Mouse (Mus musculus): ENCODE data around the gene Irf2bp2. TPM values are rescaled to one million over a fixed set of nuclear protein-coding genes. Genes with fewer than 3 reads are reported as not detected.

Irf2bp2 gene
- total and polyA plus RNA-seq, 2 experiments from 2014 or later = 9.8 to 132 TPM

DNA sequence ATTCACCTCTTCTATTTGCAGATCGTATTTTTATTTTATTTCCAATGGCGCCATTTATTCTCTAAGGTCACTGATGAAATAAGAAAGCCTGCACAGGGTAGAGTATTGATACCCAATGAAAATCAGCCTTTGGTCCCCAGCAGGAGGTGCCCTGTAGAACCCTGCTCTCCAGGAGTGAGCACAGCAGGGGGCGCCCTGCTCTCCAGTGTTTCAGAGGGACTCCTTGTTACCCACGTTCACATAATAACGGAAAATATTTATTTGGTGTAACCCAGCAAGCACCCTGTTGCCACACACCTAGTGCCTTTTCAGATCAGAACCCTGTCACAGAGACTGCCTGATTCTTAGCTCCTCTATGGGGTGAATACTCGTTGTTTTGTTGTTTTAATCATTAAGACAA, 11.3 kb downstream of the Irf2bp2 start:
- TF ChIP-seq EP300 (IDR thresholded peaks at IDR 0.05; ENCODE audit: low read depth) (no peak), CTCF (IDR thresholded peaks at IDR 0.05; ENCODE audit: low read depth) (peak; percentile 78)
- Histone ChIP-seq H3K4me1 (ENCODE audit: control insufficient read depth, insufficient read depth) (peaks cover 38% of the 10 kb centered on the region), H3K9me3 (replicated peaks; ENCODE audit: control insufficient read depth, low read length) (no peaks in the 10 kb centered on the region), H3K9ac (replicated peaks; ENCODE audit: low read depth, low read length) (no peak overlapping the region), H3K27me3 (ENCODE audit: control insufficient read depth, insufficient read depth, low read length) (no peaks in the 10 kb centered on the region), H3K4me2 (ENCODE audit: low read depth, low read length) (no peak overlapping the region), H3K36me3 (replicated peaks; ENCODE audit: control insufficient read depth, insufficient read depth, low read length) (peaks cover 12% of the 10 kb centered on the region), H3K4me3 (ENCODE audit: low read depth, low read length) (no peak overlapping the region), H3K27ac (ENCODE audit: low read depth) (peak overlapping the region; percentile 99)
- WGBS = 25% methylated on average over 6 of the region's 6 CpGs
- DNase-seq (ENCODE audit: low spot score) (peak; percentile 46), ATAC-seq (ENCODE audit: insufficient read depth, low read depth) (no peak)

DNA sequence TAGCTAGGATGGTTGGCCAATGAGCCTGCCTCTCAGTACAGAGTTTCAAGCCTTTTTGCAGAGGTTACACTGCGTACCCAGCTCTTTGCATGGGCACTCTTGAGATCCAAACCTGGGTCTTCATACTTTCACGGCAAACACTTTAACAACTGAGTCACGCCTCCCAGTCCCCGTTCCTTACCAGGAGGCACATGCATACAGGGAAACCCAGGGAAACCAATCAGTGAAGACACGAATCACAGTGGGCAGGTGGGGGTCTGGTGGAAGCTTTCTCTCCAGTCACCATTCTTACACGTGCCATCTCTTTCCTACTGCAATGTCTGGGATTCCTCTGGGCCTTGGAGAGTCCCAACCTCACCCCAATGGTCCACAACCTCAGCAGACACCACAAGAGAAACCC, 12.1 kb downstream of the Irf2bp2 start:
- no peak for TF ChIP-seq CTCF (IDR thresholded peaks at IDR 0.05; ENCODE audit: low read depth)
- TF ChIP-seq EP300 (IDR thresholded peaks at IDR 0.05; ENCODE audit: low read depth) = no peak
- Histone ChIP-seq H3K9me3 (replicated peaks; ENCODE audit: control insufficient read depth, low read length) (no peaks in the 10 kb centered on the region), H3K36me3 (replicated peaks; ENCODE audit: control insufficient read depth, insufficient read depth, low read length) (peaks cover 6% of the 10 kb centered on the region; the same call in 1 of the 2 replicates), H3K4me1 (ENCODE audit: control insufficient read depth, insufficient read depth) (peaks cover 34% of the 10 kb centered on the region), H3K27me3 (ENCODE audit: control insufficient read depth, insufficient read depth, low read length) (no peaks in the 10 kb centered on the region), H3K9ac (replicated peaks; ENCODE audit: low read depth, low read length) (no peak overlapping the region), H3K4me2 (ENCODE audit: low read depth, low read length) (no peak overlapping the region), H3K4me3 (ENCODE audit: low read depth, low read length) (no peak overlapping the region), H3K27ac (ENCODE audit: low read depth) (0 out of 2 replicates have a peak overlapping the region, but pooled peaks have one; percentile 99)
- 94% methylated on average over 6 of the region's 6 CpGs for WGBS
- ATAC-seq (ENCODE audit: insufficient read depth, low read depth) = no peak
- no peak for DNase-seq (ENCODE audit: low spot score)

DNA sequence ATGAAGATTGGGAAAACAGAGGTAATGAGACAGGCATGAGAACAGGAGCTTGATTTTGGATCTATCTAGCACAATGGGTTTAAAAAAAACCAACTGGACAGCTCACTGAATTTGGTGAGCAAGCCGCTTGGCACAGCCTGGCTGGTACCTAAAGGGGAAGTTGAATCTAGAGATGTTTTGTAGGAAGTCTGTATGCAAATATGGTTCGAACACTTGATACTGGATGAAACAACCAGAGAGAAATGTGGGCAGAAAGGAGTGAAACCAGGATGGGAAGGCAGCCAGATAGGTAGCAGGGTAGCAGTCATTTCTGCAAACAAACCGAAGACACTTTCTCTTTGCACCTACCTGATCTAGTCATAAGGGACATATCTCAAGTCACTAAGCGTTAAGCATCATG, 13.0 kb downstream of the Irf2bp2 start:
- ATAC-seq (ENCODE audit: insufficient read depth, low read depth) = no peak
- 88% methylated on average over 4 of the region's 4 CpGs for WGBS
- TF ChIP-seq CTCF (IDR thresholded peaks at IDR 0.05; ENCODE audit: low read depth) (no peak), EP300 (IDR thresholded peaks at IDR 0.05; ENCODE audit: low read depth) (no peak)

DNA sequence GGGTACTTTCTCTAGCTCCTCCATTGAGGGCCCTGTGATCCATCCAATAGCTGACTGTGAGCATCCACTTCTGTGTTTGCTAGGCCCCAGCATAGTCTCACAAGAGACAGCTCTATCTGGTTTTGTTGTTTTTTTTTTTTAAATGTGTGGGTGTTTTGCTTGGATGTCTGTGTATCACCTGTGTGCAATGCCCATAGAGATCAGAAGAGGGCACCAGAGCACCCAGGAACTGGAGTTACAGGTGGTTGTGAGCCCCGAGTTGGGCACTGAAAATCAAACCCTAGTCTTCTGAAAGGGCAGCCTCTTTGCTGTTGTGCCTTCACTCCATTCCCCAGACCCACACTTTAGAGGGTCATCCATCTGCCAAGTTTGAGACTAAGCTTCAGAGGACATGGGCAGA, 13.7 kb downstream of the Irf2bp2 start:
- DNase-seq (ENCODE audit: low spot score) (no peak), ATAC-seq (ENCODE audit: insufficient read depth, low read depth) (no peak)
- 93% methylated on average over 1 of the region's 1 CpGs for WGBS
- no peaks in the 10 kb centered on the region for H3K9me3 ChIP-seq (replicated peaks; ENCODE audit: control insufficient read depth, low read length)
- TF ChIP-seq EP300 (IDR thresholded peaks at IDR 0.05; ENCODE audit: low read depth) (no peak), CTCF (IDR thresholded peaks at IDR 0.05; ENCODE audit: low read depth) (no peak)
- no peak overlapping the region for H3K4me3 ChIP-seq (ENCODE audit: low read depth, low read length)
- H3K27ac ChIP-seq (ENCODE audit: low read depth) = no peak overlapping the region
- peaks cover 23% of the 10 kb centered on the region for H3K4me1 ChIP-seq (ENCODE audit: control insufficient read depth, insufficient read depth)
- H3K27me3 ChIP-seq (ENCODE audit: control insufficient read depth, insufficient read depth, low read length) = no peaks in the 10 kb centered on the region
- H3K36me3 ChIP-seq (replicated peaks; ENCODE audit: control insufficient read depth, insufficient read depth, low read length) = no peaks in the 10 kb centered on the region
- no peak overlapping the region for H3K4me2 ChIP-seq (ENCODE audit: low read depth, low read length)
- H3K9ac ChIP-seq (replicated peaks; ENCODE audit: low read depth, low read length) = no peak overlapping the region

More for the DNA sequence above, 13.0 kb downstream of the Irf2bp2 start:
- H3K9me3 ChIP-seq (replicated peaks; ENCODE audit: control insufficient read depth, low read length) = no peaks in the 10 kb centered on the region
- DNase-seq (ENCODE audit: low spot score) = no peak
- no peak overlapping the region for H3K4me2 ChIP-seq (ENCODE audit: low read depth, low read length)
- H3K4me3 ChIP-seq (ENCODE audit: low read depth, low read length) = no peak overlapping the region
- H3K27ac ChIP-seq (ENCODE audit: low read depth) = no peak overlapping the region
- 0 out of 2 replicates have a peak, but pooled peaks cover 2% of the 10 kb centered on the region for H3K36me3 ChIP-seq (replicated peaks; ENCODE audit: control insufficient read depth, insufficient read depth, low read length)
- no peak overlapping the region for H3K9ac ChIP-seq (replicated peaks; ENCODE audit: low read depth, low read length)
- H3K27me3 ChIP-seq (ENCODE audit: control insufficient read depth, insufficient read depth, low read length) = no peaks in the 10 kb centered on the region
- peaks cover 27% of the 10 kb centered on the region for H3K4me1 ChIP-seq (ENCODE audit: control insufficient read depth, insufficient read depth)

DNA sequence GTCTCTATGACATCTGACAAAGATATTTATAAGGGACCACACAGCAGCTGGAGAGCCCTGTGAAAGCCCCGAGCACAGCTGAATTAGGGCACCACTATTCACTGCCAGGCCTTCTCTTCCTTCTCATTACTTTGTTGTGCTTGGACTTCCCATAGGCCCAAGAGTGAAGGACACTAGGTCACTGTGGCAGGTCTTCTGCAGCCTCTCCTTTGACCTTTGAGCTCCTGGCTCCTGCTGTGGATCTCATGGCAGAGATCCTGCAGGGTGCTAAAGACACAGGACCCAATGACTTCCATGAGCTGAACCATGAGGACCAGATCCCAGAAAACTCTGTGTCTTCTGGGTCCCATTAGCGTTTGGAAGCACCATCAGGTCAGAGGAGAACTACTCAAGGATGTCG, 15.1 kb downstream of the Irf2bp2 start:
- H3K27ac ChIP-seq (ENCODE audit: low read depth) = no peak overlapping the region
- no peak overlapping the region for H3K4me3 ChIP-seq (ENCODE audit: low read depth, low read length)
- TF ChIP-seq CTCF (IDR thresholded peaks at IDR 0.05; ENCODE audit: low read depth) (no peak), EP300 (IDR thresholded peaks at IDR 0.05; ENCODE audit: low read depth) (no peak)
- no peaks in the 10 kb centered on the region for H3K9me3 ChIP-seq (replicated peaks; ENCODE audit: control insufficient read depth, low read length)
- no peaks in the 10 kb centered on the region for H3K27me3 ChIP-seq (ENCODE audit: control insufficient read depth, insufficient read depth, low read length)
- DNase-seq (ENCODE audit: low spot score) (no peak), ATAC-seq (ENCODE audit: insufficient read depth, low read depth) (no peak)
- peaks cover 15% of the 10 kb centered on the region; the same call in 1 of the 2 replicates for H3K4me1 ChIP-seq (ENCODE audit: control insufficient read depth, insufficient read depth)
- no peak overlapping the region for H3K4me2 ChIP-seq (ENCODE audit: low read depth, low read length)
- WGBS = 91% methylated on average over 3 of the region's 3 CpGs
- H3K36me3 ChIP-seq (replicated peaks; ENCODE audit: control insufficient read depth, insufficient read depth, low read length) = no peaks in the 10 kb centered on the region
- no peak overlapping the region for H3K9ac ChIP-seq (replicated peaks; ENCODE audit: low read depth, low read length)

DNA sequence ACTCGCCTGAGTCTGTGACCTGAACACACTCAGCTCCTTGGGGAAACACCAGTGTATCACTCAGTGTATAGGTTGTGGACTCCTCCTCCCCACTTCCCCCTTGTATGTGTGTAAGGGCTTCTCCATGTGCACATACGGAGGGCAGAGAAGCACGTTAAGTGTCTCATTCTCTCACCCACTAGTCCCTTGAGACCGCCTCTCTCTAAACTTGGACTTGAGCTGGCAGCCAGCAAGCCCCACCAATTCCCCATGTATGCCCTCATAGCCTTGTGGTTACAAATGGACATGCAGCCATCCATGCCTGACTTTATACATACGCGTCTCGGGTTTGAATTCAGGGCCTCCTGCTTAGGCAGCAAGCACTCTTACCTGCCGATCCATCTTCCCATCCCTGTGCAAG, 16.9 kb downstream of the Irf2bp2 start:
- no peak overlapping the region for H3K4me2 ChIP-seq (ENCODE audit: low read depth, low read length)
- no peak overlapping the region for H3K4me3 ChIP-seq (ENCODE audit: low read depth, low read length)
- WGBS = 89% methylated on average over 8 of the region's 8 CpGs
- no peak overlapping the region for H3K9ac ChIP-seq (replicated peaks; ENCODE audit: low read depth, low read length)
- no peaks in the 10 kb centered on the region for H3K9me3 ChIP-seq (replicated peaks; ENCODE audit: control insufficient read depth, low read length)
- no peaks in the 10 kb centered on the region for H3K36me3 ChIP-seq (replicated peaks; ENCODE audit: control insufficient read depth, insufficient read depth, low read length)
- DNase-seq (ENCODE audit: low spot score) (no peak), ATAC-seq (ENCODE audit: insufficient read depth, low read depth) (no peak)
- H3K27ac ChIP-seq (ENCODE audit: low read depth) = no peak overlapping the region
- TF ChIP-seq EP300 (IDR thresholded peaks at IDR 0.05; ENCODE audit: low read depth) (no peak), CTCF (IDR thresholded peaks at IDR 0.05; ENCODE audit: low read depth) (no peak)
- no peaks in the 10 kb centered on the region for H3K27me3 ChIP-seq (ENCODE audit: control insufficient read depth, insufficient read depth, low read length)
- peaks cover 4% of the 10 kb centered on the region; the same call in 1 of the 2 replicates for H3K4me1 ChIP-seq (ENCODE audit: control insufficient read depth, insufficient read depth)

Data from heart, postnatal 0 days (tissue).